Mouse (Mus musculus): ENCODE data around the gene Ccdc124.

The Ccdc124 gene

GRCm38 (mm10) chr8:70894771-70895545, 21.2 kb upstream of the Ccdc124 start:
- no peak for DNase-seq

- no peak for DNase-seq
Observed at GRCm38 (mm10) chr8:70894385-70894720, 20.6 kb upstream of the Ccdc124 start.

- DNase-seq: peak; percentile 84
Observed at GRCm38 (mm10) chr8:70893656-70894384, 20.1 kb upstream of the Ccdc124 start.

- DNase-seq: no peak
Observed at GRCm38 (mm10) chr8:70892896-70893655, 19.3 kb upstream of the Ccdc124 start.

GRCm38 (mm10) chr8:70892022-70892895, 18.5 kb upstream of the Ccdc124 start, which contains the start of gene Slc5a5:
Slc5a5 (minus strand) TSS chr8:70892757.
- DNase-seq: no peak

GRCm38 (mm10) chr8:70891356-70891755, 17.6 kb upstream of the Ccdc124 start:
- peak; percentile 65 for DNase-seq

- DNase-seq: no peak
Observed at GRCm38 (mm10) chr8:70890656-70891055, 16.9 kb upstream of the Ccdc124 start.

GRCm38 (mm10) chr8:70887669-70888068, 13.9 kb upstream of the Ccdc124 start:
- DNase-seq: no peak

GRCm38 (mm10) chr8:70885612-70886011, 11.9 kb upstream of the Ccdc124 start:
- DNase-seq: peak; percentile 51

GRCm38 (mm10) chr8:70884683-70885082, 10.9 kb upstream of the Ccdc124 start:
- no peak for DNase-seq

GRCm38 (mm10) chr8:70884186-70884585, 10.5 kb upstream of the Ccdc124 start:
- DNase-seq: no peak

GRCm38 (mm10) chr8:70880546-70880945, 6.8 kb upstream of the Ccdc124 start:
- DNase-seq: no peak

GRCm38 (mm10) chr8:70880126-70880525, 6.4 kb upstream of the Ccdc124 start:
- DNase-seq: no peak

GRCm38 (mm10) chr8:70879500-70879899, 5.8 kb upstream of the Ccdc124 start:
- DNase-seq: no peak

GRCm38 (mm10) chr8:70878178-70878577, 4.4 kb upstream of the Ccdc124 start:
- no peak for DNase-seq

GRCm38 (mm10) chr8:70876382-70876781, 2.6 kb upstream of the Ccdc124 start:
- DNase-seq: no peak

GRCm38 (mm10) chr8:70874441-70874840, 706 bp upstream of the Ccdc124 start:
- no peak for DNase-seq

- DNase-seq: no peak
Observed at GRCm38 (mm10) chr8:70872643-70873363, 932 bp downstream of the Ccdc124 start.

- DNase-seq: no peak
Observed at GRCm38 (mm10) chr8:70871195-70871807, 2.4 kb downstream of the Ccdc124 start.

- DNase-seq: peak; percentile 85
Observed at GRCm38 (mm10) chr8:70869601-70870041, 4.1 kb downstream of the Ccdc124 start.

GRCm38 (mm10) chr8:70869199-70869571, 4.5 kb downstream of the Ccdc124 start:
- no peak for DNase-seq

Data from lung, postnatal 14 days (tissue).